Mouse (Mus musculus) left cerebral cortex, adult 2 months (tissue): ENCODE results near the gene Alg9. TPM values are rescaled to one million over a fixed set of nuclear protein-coding genes. Genes with fewer than 3 reads are reported as not detected.
A peak's percentile ranks its signal among the peaks of the same experiment; 100 is the strongest.

Experiments
- DNase-seq, 2 experiments: peaks; one replicate each; pipeline ENCODE4 v3.0.0; 2021 to 2022; ENCODE audit warnings: low spot score in 2 of 2, mixed read lengths in 1 of 2; ENCODE audit errors: extremely low spot score in 1 of 2
- H3K27ac ChIP-seq: fragments of 200-600 bp; 2 replicates; pipeline ENCODE4 v1.8.1; 2022
- H3K4me3 ChIP-seq: fragments of 200-600 bp; 2 replicates; pipeline ENCODE4 v1.8.1; 2022
- CTCF ChIP-seq: fragments of 200-600 bp; IDR thresholded peaks from 2 replicates; pipeline ENCODE4 v1.8.1; 2022; ENCODE audit warnings: antibody characterized with exemption, mild to moderate bottlenecking, moderate library complexity
- intact Hi-C: fragments of 180-260 bp; cut with DNase I; formaldehyde crosslinking; loops from one replicate; pipeline ENCODE4 v1.15.1; 2025
- total RNA-seq, 2 experiments: library from RNA; stranded (reverse); gene quantifications; 2 replicates each; pipeline ENCODE4 v1.2.3; 2021

The Alg9 gene
- total RNA-seq, 2 experiments from 2014 or later, result 25.4 to 26.7 TPM

- Histone ChIP-seq H3K27ac (peak overlapping the region; percentile 97), H3K4me3 (peak overlapping the region; percentile 83)
- no peak for DNase-seq
- intact Hi-C loops, result loop anchor here (1.0 to 5.0 kb wide), 6 partner anchors 15 to 150 kb away; partner anchors contain the start of genes Dlat, Hspb2, Nkapd1 and Pih1d2
- no peak for TF ChIP-seq CTCF
Observed at GRCm38 (mm10) chr9:50767531-50768106, 7.2 kb upstream of the Alg9 start.

- intact Hi-C loops, result loop anchor here (1.0 to 5.0 kb wide), 5 partner anchors 41 to 151 kb away; partner anchors contain the start of genes Dlat, Nkapd1 and Pih1d2
- Histone ChIP-seq H3K27ac (peak within 1 kb of the TSS; percentile 97), H3K4me3 (peak within 1 kb of the TSS; percentile 83)
- peak; percentile 98 to 99 for DNase-seq
- peak; percentile 92 for TF ChIP-seq CTCF
Observed at GRCm38 (mm10) chr9:50768107-50769002, 6.5 kb upstream of the Alg9 start, which contains the start of gene Fdxacb1. Gene Fdxacb1, plus strand, starts transcription at chr9:50768236.

- no peak overlapping the region for H3K4me3 ChIP-seq
- no peak for DNase-seq
- no peak overlapping the region for H3K27ac ChIP-seq
- intact Hi-C loops, result no loop called here
- no peak for TF ChIP-seq CTCF
Observed at GRCm38 (mm10) chr9:50770011-50770410, 4.8 kb upstream of the Alg9 start.

GRCm38 (mm10) chr9:50774026-50774462 lies 775 bp upstream of the Alg9 start:
- TF ChIP-seq CTCF, result no peak
- intact Hi-C loops, result no loop called here
- DNase-seq, result no peak
- Histone ChIP-seq H3K4me3 (peak overlapping the region; percentile 68), H3K27ac (peak overlapping the region; percentile 90)

GRCm38 (mm10) chr9:50775662-50776126 lies 875 bp downstream of the Alg9 start:
- Histone ChIP-seq H3K4me3 (peak overlapping the region; percentile 68), H3K27ac (peak overlapping the region; percentile 90)
- no peak for DNase-seq
- no peak for TF ChIP-seq CTCF
- intact Hi-C loops, result no loop called here

GRCm38 (mm10) chr9:50776162-50776760 lies 1.4 kb downstream of the Alg9 start:
- intact Hi-C loops, result no loop called here
- Histone ChIP-seq H3K4me3 (peak overlapping the region; percentile 68), H3K27ac (no peak overlapping the region; the same call in 1 of the 2 replicates)
- no peak for DNase-seq
- TF ChIP-seq CTCF, result no peak

- Histone ChIP-seq H3K4me3 (no peak overlapping the region), H3K27ac (no peak overlapping the region)
- DNase-seq, result peak in 1 of 2 experiments; percentile 39
- TF ChIP-seq CTCF, result peak; percentile 54
- intact Hi-C loops, result no loop called here
Observed at GRCm38 (mm10) chr9:50782155-50782554, 7.3 kb downstream of the Alg9 start.

- TF ChIP-seq CTCF, result no peak
- intact Hi-C loops, result no loop called here
- H3K27ac ChIP-seq, result no peak overlapping the region
- no peak for DNase-seq
- H3K4me3 ChIP-seq, result no peak overlapping the region
Observed at GRCm38 (mm10) chr9:50795266-50795665, 20.4 kb downstream of the Alg9 start.

GRCm38 (mm10) chr9:50796776-50797175 lies 22.0 kb downstream of the Alg9 start:
- Histone ChIP-seq H3K27ac (no peak overlapping the region), H3K4me3 (no peak overlapping the region)
- DNase-seq, result no peak
- no peak for TF ChIP-seq CTCF
- intact Hi-C loops, result no loop called here

- intact Hi-C loops, result loop anchor here (2.0 kb wide), 1 partner anchor 355 kb away; no protein-coding TSS in a partner anchor
- no peak for DNase-seq
- H3K27ac ChIP-seq, result no peak overlapping the region
- no peak for TF ChIP-seq CTCF
- H3K4me3 ChIP-seq, result no peak overlapping the region
Observed at GRCm38 (mm10) chr9:50797641-50798040, 22.8 kb downstream of the Alg9 start.

- Histone ChIP-seq H3K4me3 (no peak overlapping the region), H3K27ac (no peak overlapping the region)
- no peak for DNase-seq
- TF ChIP-seq CTCF, result no peak
- intact Hi-C loops, result loop anchor here (2.0 kb wide), 1 partner anchor 354 kb away; no protein-coding TSS in a partner anchor
Observed at GRCm38 (mm10) chr9:50798368-50798767, 23.5 kb downstream of the Alg9 start.
